Mouse (Mus musculus) ES-E14 (cell line): Measurements from ENCODE around the gene Krtcap2. TPM values are rescaled to one million over a fixed set of nuclear protein-coding genes. Genes with fewer than 3 reads are reported as not detected.
A peak's percentile ranks its signal among the peaks of the same experiment; 100 is the strongest.

Experiments
- DNase-seq: peaks from one replicate; pipeline ENCODE4 v3.0.0-alpha.2; 2013; ENCODE audit warnings: low read depth, low spot score
- H3K27ac ChIP-seq: 2 replicates; pipeline ENCODE4 v1.5.1; 2012; ENCODE audit warnings: low read depth, mild to moderate bottlenecking, low read length, moderate library complexity, mixed read lengths; ENCODE audit not compliant: poor library complexity, insufficient read depth, severe bottlenecking
- H3K36me3 ChIP-seq: 2 replicates; pipeline ENCODE4 v1.6.1; 2012; ENCODE audit warnings: mild to moderate bottlenecking, low read length, moderate library complexity, mixed read lengths; ENCODE audit not compliant: control insufficient read depth, poor library complexity, insufficient read depth, severe bottlenecking
- H3K4me1 ChIP-seq, 2 experiments: fragments of 150-350 bp in 1 of 2; sonication (generic) in 1 of 2; 2 replicates each; pipeline ENCODE4 v1.6.1; 2012; ENCODE audit warnings: low read length in 2 of 2, mild to moderate bottlenecking in 1 of 2, mixed read lengths in 1 of 2; ENCODE audit not compliant: control insufficient read depth in 2 of 2, insufficient read depth in 2 of 2, poor library complexity in 1 of 2
- H3K4me3 ChIP-seq, 2 experiments: fragments of 150-350 bp in 1 of 2; sonication (generic) in 1 of 2; 2 replicates each; pipeline ENCODE4 v1.5.1; 2012; ENCODE audit warnings: low read length in 2 of 2, low read depth in 1 of 2, mild to moderate bottlenecking in 1 of 2, mixed read lengths in 1 of 2; ENCODE audit not compliant: insufficient read depth in 1 of 2, poor library complexity in 1 of 2, severe bottlenecking in 1 of 2
- H3K9ac ChIP-seq: 2 replicates; pipeline ENCODE4 v1.6.1; 2012; ENCODE audit warnings: low read depth, mild to moderate bottlenecking, low read length, mixed read lengths; ENCODE audit not compliant: poor library complexity, insufficient read depth, severe bottlenecking
- H3K9me3 ChIP-seq: fragments of 150-350 bp; sonication (generic); 2 replicates; pipeline ENCODE4 v1.6.1; 2012; ENCODE audit warnings: low read depth, mild to moderate bottlenecking, low read length; ENCODE audit not compliant: control insufficient read depth, insufficient read depth
- CHD2 ChIP-seq: IDR thresholded peaks from 2 replicates; pipeline ENCODE4 v1.6.1; 2014; ENCODE audit warnings: mild to moderate bottlenecking, low read depth, low read length, inconsistent platforms
- in situ Hi-C, 2 experiments: fragments of 600-800 bp; cut with MboI; formaldehyde crosslinking; loops; one replicate each; pipeline ENCODE4 v1.15.1; 2025; ENCODE audit warnings: low sequenced_read_pairs in 2 of 2, inconsistent platforms in 1 of 2; ENCODE audit not compliant: unreplicated experiment in 2 of 2
- total RNA-seq: library from RNA; depleted of rRNA; stranded (reverse); fragments of 300-350 nt; gene quantifications from 2 replicates; pipeline ENCODE4 v1.2.3, GENCODE M21; 2012; rRNA removed

Gene Krtcap2
- total RNA-seq, 1 experiment: 134 TPM

GRCm38 (mm10) chr3:89299499-89299898 lies 53.7 kb downstream of the Krtcap2 start:
- peak overlapping the region; percentile 3; the same call in 1 of the 2 replicates for H3K9ac ChIP-seq
- H3K36me3 ChIP-seq: no peaks in the 10 kb centered on the region
- TF ChIP-seq CHD2: no peak
- no peak for DNase-seq
- no peaks in the 10 kb centered on the region for H3K9me3 ChIP-seq
- in situ Hi-C loops: no loop called here
- 0 out of 4 replicates have a peak, but pooled peaks cover 0 to 2% of the 10 kb centered on the region in 2 experiments for H3K4me1 ChIP-seq
- peak overlapping the region in 1 of 2 experiments; percentile 22; a peak in 1 of 4 replicates for H3K4me3 ChIP-seq
- no peak overlapping the region for H3K27ac ChIP-seq

Other genes starting within 250 kb of the Krtcap2 start
- 13.3 and 14.6 TPM in 2 replicates for gene Rusc1, start 152.7 kb upstream of the Krtcap2 start, total RNA-seq
- gene Gm43738, start 144.9 kb upstream of the Krtcap2 start, total RNA-seq: 0.26 TPM in 1 of 2 replicates, not detected in the other
- gene Fdps, start 144.0 kb upstream of the Krtcap2 start, total RNA-seq: 181 and 184 TPM in 2 replicates
- 0.85 and 0.90 TPM in 2 replicates for gene Pklr, start 109.8 kb upstream of the Krtcap2 start, total RNA-seq
- gene Hcn3, start 85.8 kb upstream of the Krtcap2 start, total RNA-seq: 4.0 and 6.0 TPM in 2 replicates
- 42.0 and 60.1 TPM in 2 replicates for gene Clk2, start 81.2 kb upstream of the Krtcap2 start, total RNA-seq
- gene Scamp3, start 68.5 kb upstream of the Krtcap2 start, total RNA-seq: 83.2 and 102 TPM in 2 replicates
- 8.6 and 9.3 TPM in 2 replicates for gene Fam189b, start 62.8 kb upstream of the Krtcap2 start, total RNA-seq
- 69.3 and 89.7 TPM in 2 replicates for gene Gba, start 43.0 kb upstream of the Krtcap2 start, total RNA-seq
- 36.9 and 46.9 TPM in 2 replicates for gene Thbs3, start 30.8 kb upstream of the Krtcap2 start, total RNA-seq
- gene Mtx1, start 18.9 kb upstream of the Krtcap2 start, total RNA-seq: 234 and 251 TPM in 2 replicates
- 3.0 and 3.9 TPM in 2 replicates for gene Muc1, start 16.9 kb upstream of the Krtcap2 start, total RNA-seq
- gene Trim46, start 343 bp downstream of the Krtcap2 start, total RNA-seq: 3.1 and 5.3 TPM in 2 replicates
- gene Dpm3, start 13.4 kb downstream of the Krtcap2 start, total RNA-seq: 207 and 297 TPM in 2 replicates
- 17.0 and 27.0 TPM in 2 replicates for gene Slc50a1, start 24.6 kb downstream of the Krtcap2 start, total RNA-seq
- 2.1 and 9.5 TPM in 2 replicates for gene Efna1, start 35.2 kb downstream of the Krtcap2 start, total RNA-seq
- 7.5 and 12.5 TPM in 2 replicates for gene Efna3, start 77.0 kb downstream of the Krtcap2 start, total RNA-seq
- 24.0 and 41.9 TPM in 2 replicates for gene Efna4, start 92.1 kb downstream of the Krtcap2 start, total RNA-seq
- 56.3 and 59.1 TPM in 2 replicates for gene Adam15, start 104.0 kb downstream of the Krtcap2 start, total RNA-seq
- not detected in 2 replicates for gene Dcst2, start 116.0 kb downstream of the Krtcap2 start, total RNA-seq
- 0.09 and 0.16 TPM in 2 replicates for gene Dcst1, start 119.3 kb downstream of the Krtcap2 start, total RNA-seq
- 11.8 and 13.0 TPM in 2 replicates for gene Zbtb7b, start 148.8 kb downstream of the Krtcap2 start, total RNA-seq
- not detected in 2 replicates for gene Lenep, start 156.8 kb downstream of the Krtcap2 start, total RNA-seq
- gene Flad1, start 165.9 kb downstream of the Krtcap2 start, total RNA-seq: 20.3 and 20.9 TPM in 2 replicates
- gene Cks1b, start 172.4 kb downstream of the Krtcap2 start, total RNA-seq: 162 and 190 TPM in 2 replicates
- 66.9 and 72.0 TPM in 2 replicates for gene Shc1, start 172.5 kb downstream of the Krtcap2 start, total RNA-seq
- 39.2 and 50.3 TPM in 2 replicates for gene Pygo2, start 184.2 kb downstream of the Krtcap2 start, total RNA-seq
- gene Pbxip1, start 190.7 kb downstream of the Krtcap2 start, total RNA-seq: 19.3 and 20.8 TPM in 2 replicates
- 35.0 and 38.6 TPM in 2 replicates for gene Pmvk, start 208.6 kb downstream of the Krtcap2 start, total RNA-seq